Mouse (Mus musculus): Measurements from ENCODE around the gene Ttll1. TPM values are rescaled to one million over a fixed set of nuclear protein-coding genes. Genes with fewer than 3 reads are reported as not detected.

The Ttll1 gene
- polyA plus RNA-seq, 1 experiment from 2014 or later, result 21.5 TPM

- WGBS, result 87% methylated on average over 6 of the region's 6 CpGs
- Histone ChIP-seq H3K27me3 (replicated peaks) (no peaks in the 10 kb centered on the region), H3K9ac (no peak overlapping the region), H3K27ac (replicated peaks) (no peak overlapping the region), H3K4me1 (peaks cover 10% of the 10 kb centered on the region), H3K4me3 (no peak overlapping the region), H3K9me3 (no peaks in the 10 kb centered on the region), H3K36me3 (peaks cover 87% of the 10 kb centered on the region), H3K4me2 (no peak overlapping the region)
- no peak for ATAC-seq (ENCODE audit: extremely low read depth, insufficient number of reproducible peaks, low FRiP score, low TSS enrichment)
Measured at GRCm38 (mm10) chr15:83497299-83497698, 13.4 kb downstream of the Ttll1 start.

- Histone ChIP-seq H3K4me2 (peak overlapping the region; percentile 38), H3K4me3 (peak overlapping the region; percentile 21), H3K27ac (replicated peaks) (no peak overlapping the region), H3K27me3 (replicated peaks) (no peaks in the 10 kb centered on the region), H3K9me3 (no peaks in the 10 kb centered on the region), H3K36me3 (peaks cover 91% of the 10 kb centered on the region), H3K9ac (no peak overlapping the region), H3K4me1 (peaks cover 14% of the 10 kb centered on the region)
- peak; percentile 63 for ATAC-seq (ENCODE audit: extremely low read depth, insufficient number of reproducible peaks, low FRiP score, low TSS enrichment)
- 50% methylated on average over 22 of the region's 22 CpGs for WGBS
Measured at GRCm38 (mm10) chr15:83495787-83496367, 14.8 kb downstream of the Ttll1 start.

- H3K4me1 ChIP-seq, result peaks cover 18% of the 10 kb centered on the region
- WGBS, result 79% methylated on average over 3 of the region's 3 CpGs
- ATAC-seq (ENCODE audit: extremely low read depth, insufficient number of reproducible peaks, low FRiP score, low TSS enrichment), result no peak
- peak overlapping the region; percentile 15; the same call in 1 of the 2 replicates for H3K27ac ChIP-seq (replicated peaks)
- peak overlapping the region; percentile 38; the same call in 1 of the 2 replicates for H3K4me2 ChIP-seq
- no peaks in the 10 kb centered on the region for H3K9me3 ChIP-seq
- H3K9ac ChIP-seq, result no peak overlapping the region
- peaks cover 91% of the 10 kb centered on the region for H3K36me3 ChIP-seq
- H3K4me3 ChIP-seq, result no peak overlapping the region
- no peaks in the 10 kb centered on the region for H3K27me3 ChIP-seq (replicated peaks)
Measured at GRCm38 (mm10) chr15:83495195-83495594, 15.5 kb downstream of the Ttll1 start.

- Histone ChIP-seq H3K27me3 (replicated peaks) (no peaks in the 10 kb centered on the region), H3K27ac (replicated peaks) (0 out of 2 replicates have a peak overlapping the region, but pooled peaks have one; percentile 15), H3K4me2 (no peak overlapping the region), H3K4me1 (peaks cover 20% of the 10 kb centered on the region), H3K36me3 (peaks cover 88% of the 10 kb centered on the region), H3K4me3 (no peak overlapping the region), H3K9ac (no peak overlapping the region), H3K9me3 (no peaks in the 10 kb centered on the region)
- 72% methylated on average over 6 of the region's 6 CpGs for WGBS
- no peak for ATAC-seq (ENCODE audit: extremely low read depth, insufficient number of reproducible peaks, low FRiP score, low TSS enrichment)
Measured at GRCm38 (mm10) chr15:83494572-83494920, 16.1 kb downstream of the Ttll1 start.

GRCm38 (mm10) chr15:83493856-83494571 is 16.7 kb downstream of the Ttll1 start:
- no peaks in the 10 kb centered on the region for H3K9me3 ChIP-seq
- no peak overlapping the region for H3K27ac ChIP-seq (replicated peaks)
- no peak overlapping the region for H3K4me3 ChIP-seq
- ATAC-seq (ENCODE audit: extremely low read depth, insufficient number of reproducible peaks, low FRiP score, low TSS enrichment), result no peak
- H3K27me3 ChIP-seq (replicated peaks), result no peaks in the 10 kb centered on the region
- no peak overlapping the region for H3K9ac ChIP-seq
- H3K4me2 ChIP-seq, result no peak overlapping the region
- H3K36me3 ChIP-seq, result peaks cover 85% of the 10 kb centered on the region
- 78% methylated on average over 7 of the region's 7 CpGs for WGBS
- peaks cover 23% of the 10 kb centered on the region for H3K4me1 ChIP-seq

- Histone ChIP-seq H3K9ac (no peak overlapping the region), H3K4me2 (no peak overlapping the region), H3K9me3 (no peaks in the 10 kb centered on the region), H3K27me3 (replicated peaks) (no peaks in the 10 kb centered on the region), H3K4me1 (peaks cover 37% of the 10 kb centered on the region), H3K4me3 (no peak overlapping the region), H3K36me3 (peaks cover 66% of the 10 kb centered on the region), H3K27ac (replicated peaks) (0 out of 2 replicates have a peak overlapping the region, but pooled peaks have one; percentile 8)
- no peak for ATAC-seq (ENCODE audit: extremely low read depth, insufficient number of reproducible peaks, low FRiP score, low TSS enrichment)
- 48% methylated on average over 5 of the region's 5 CpGs for WGBS
Measured at GRCm38 (mm10) chr15:83491891-83492290, 18.8 kb downstream of the Ttll1 start.

GRCm38 (mm10) chr15:83489471-83489870 is 21.2 kb downstream of the Ttll1 start:
- no peak for ATAC-seq (ENCODE audit: extremely low read depth, insufficient number of reproducible peaks, low FRiP score, low TSS enrichment)
- 47% methylated on average over 20 of the region's 20 CpGs for WGBS
- H3K4me3 ChIP-seq, result no peak overlapping the region
- peaks cover 33% of the 10 kb centered on the region for H3K4me1 ChIP-seq
- H3K9ac ChIP-seq, result no peak overlapping the region
- no peaks in the 10 kb centered on the region for H3K27me3 ChIP-seq (replicated peaks)
- H3K27ac ChIP-seq (replicated peaks), result no peak overlapping the region
- H3K9me3 ChIP-seq, result no peaks in the 10 kb centered on the region
- no peak overlapping the region for H3K4me2 ChIP-seq
- H3K36me3 ChIP-seq, result peaks cover 54% of the 10 kb centered on the region

- Histone ChIP-seq H3K9ac (peak overlapping the region; percentile 40; the same call in 1 of the 2 replicates), H3K4me2 (no peak overlapping the region), H3K36me3 (peaks cover 49% of the 10 kb centered on the region), H3K27ac (replicated peaks) (peak overlapping the region; percentile 61), H3K9me3 (no peaks in the 10 kb centered on the region), H3K27me3 (replicated peaks) (no peaks in the 10 kb centered on the region), H3K4me1 (peaks cover 29% of the 10 kb centered on the region), H3K4me3 (no peak overlapping the region)
- peak; percentile 39; the same call in 1 of the 2 replicates for ATAC-seq (ENCODE audit: extremely low read depth, insufficient number of reproducible peaks, low FRiP score, low TSS enrichment)
- 49% methylated on average over 9 of the region's 9 CpGs for WGBS
Measured at GRCm38 (mm10) chr15:83487477-83488115, 23.1 kb downstream of the Ttll1 start.

GRCm38 (mm10) chr15:83484311-83484710 is 26.4 kb downstream of the Ttll1 start:
- 84% methylated on average over 10 of the region's 10 CpGs for WGBS
- Histone ChIP-seq H3K4me2 (no peak overlapping the region), H3K36me3 (peaks cover 22% of the 10 kb centered on the region), H3K9me3 (no peaks in the 10 kb centered on the region), H3K9ac (no peak overlapping the region), H3K4me3 (no peak overlapping the region), H3K4me1 (peaks cover 18% of the 10 kb centered on the region), H3K27me3 (replicated peaks) (no peaks in the 10 kb centered on the region), H3K27ac (replicated peaks) (no peak overlapping the region)
- ATAC-seq (ENCODE audit: extremely low read depth, insufficient number of reproducible peaks, low FRiP score, low TSS enrichment), result no peak

GRCm38 (mm10) chr15:83483482-83483881 is 27.2 kb downstream of the Ttll1 start:
- H3K27me3 ChIP-seq (replicated peaks), result no peaks in the 10 kb centered on the region
- H3K4me1 ChIP-seq, result peaks cover 17% of the 10 kb centered on the region
- no peak for ATAC-seq (ENCODE audit: extremely low read depth, insufficient number of reproducible peaks, low FRiP score, low TSS enrichment)
- no peak overlapping the region for H3K27ac ChIP-seq (replicated peaks)
- WGBS, result 49% methylated on average over 2 of the region's 2 CpGs
- H3K36me3 ChIP-seq, result peaks cover 20% of the 10 kb centered on the region
- H3K9ac ChIP-seq, result no peak overlapping the region
- H3K9me3 ChIP-seq, result no peaks in the 10 kb centered on the region
- no peak overlapping the region for H3K4me3 ChIP-seq
- H3K4me2 ChIP-seq, result no peak overlapping the region

- no peak overlapping the region for H3K9ac ChIP-seq
- no peak overlapping the region for H3K4me3 ChIP-seq
- H3K4me1 ChIP-seq, result peaks cover 10% of the 10 kb centered on the region
- no peak for ATAC-seq (ENCODE audit: extremely low read depth, insufficient number of reproducible peaks, low FRiP score, low TSS enrichment)
- peaks cover 20% of the 10 kb centered on the region for H3K36me3 ChIP-seq
- no peak overlapping the region for H3K27ac ChIP-seq (replicated peaks)
- no peaks in the 10 kb centered on the region for H3K9me3 ChIP-seq
- no peaks in the 10 kb centered on the region for H3K27me3 ChIP-seq (replicated peaks)
- 70% methylated on average over 8 of the region's 8 CpGs for WGBS
- H3K4me2 ChIP-seq, result no peak overlapping the region
Measured at GRCm38 (mm10) chr15:83482645-83483224, 28.0 kb downstream of the Ttll1 start.

All from heart, embryonic 13.5 days (tissue).